Mouse (Mus musculus) hindbrain, embryonic 15.5 days (tissue): ENCODE data around the gene Sash1. TPM values are rescaled to one million over a fixed set of nuclear protein-coding genes. Genes with fewer than 3 reads are reported as not detected.

Source experiments
- ATAC-seq: fragments of 200-750 bp; cut with Nextera tagmentation; 2 replicates; pipeline ENCODE4 v1.8.0; 2017; ENCODE audit warnings: low read depth, moderate number of reproducible peaks, moderate TSS enrichment; ENCODE audit not compliant: low FRiP score
- H3K27ac ChIP-seq: fragments of 300-500 bp; sonication (generic); replicated peaks from 2 replicates; pipeline ENCODE4 v1.5.1; 2015; ENCODE audit warnings: mild to moderate bottlenecking, inconsistent platforms
- H3K27me3 ChIP-seq: fragments of 300-500 bp; sonication (generic); 2 replicates; pipeline ENCODE4 v1.6.1; 2015; ENCODE audit warnings: control low read depth, inconsistent platforms
- H3K36me3 ChIP-seq: fragments of 300-500 bp; sonication (generic); 2 replicates; pipeline ENCODE4 v1.6.1; 2015; ENCODE audit warnings: control low read depth, inconsistent platforms
- H3K4me1 ChIP-seq: fragments of 300-500 bp; sonication (generic); replicated peaks from 2 replicates; pipeline ENCODE4 v1.6.1; 2015; ENCODE audit warnings: control low read depth, inconsistent platforms
- H3K4me2 ChIP-seq: fragments of 300-500 bp; sonication (generic); 2 replicates; pipeline ENCODE4 v1.6.1; 2015; ENCODE audit warnings: moderate library complexity, mild to moderate bottlenecking, inconsistent platforms
- H3K4me3 ChIP-seq: fragments of 300-500 bp; sonication (generic); 2 replicates; pipeline ENCODE4 v1.5.1; 2015; ENCODE audit warnings: mild to moderate bottlenecking, inconsistent platforms
- H3K9ac ChIP-seq: fragments of 300-500 bp; sonication (generic); 2 replicates; pipeline ENCODE4 v1.6.1; 2015; ENCODE audit warnings: inconsistent platforms
- H3K9me3 ChIP-seq: fragments of 300-500 bp; sonication (generic); 2 replicates; pipeline ENCODE4 v1.6.1; 2016; ENCODE audit warnings: control low read depth, inconsistent platforms
- WGBS: fragments of 180-500 bp; shearing (Covaris S2); methylation state at CpG from one replicate; pipeline ENCODE4 v1.1.7; 2015; 5-methylcytosine and 5-hydroxymethylcytosine counted together
- polyA plus RNA-seq: library from polyadenylated mRNA; unstranded; fragments of >200 nt; fragmentation: Nextera tagmentation; extraction: Ambion mirVana; gene quantifications from 2 replicates; pipeline ENCODE4 v1.2.1, GENCODE M21; 2015

Sash1 gene
- polyA plus RNA-seq, 1 experiment from 2014 or later, result 3.1 TPM

GRCm38 (mm10) chr10:8779842-8780241 is 106.0 kb downstream of the Sash1 start:
- Histone ChIP-seq H3K9me3 (no peaks in the 10 kb centered on the region), H3K9ac (no peak overlapping the region), H3K27ac (no peak overlapping the region), H3K4me3 (no peak overlapping the region), H3K36me3 (no peaks in the 10 kb centered on the region), H3K27me3 (no peaks in the 10 kb centered on the region), H3K4me1 (no peaks in the 10 kb centered on the region), H3K4me2 (no peak overlapping the region)
- WGBS, result 97% methylated on average over 4 of the region's 4 CpGs
- no peak for ATAC-seq

- H3K27ac ChIP-seq, result no peak overlapping the region
- no peaks in the 10 kb centered on the region for H3K9me3 ChIP-seq
- H3K4me1 ChIP-seq, result no peaks in the 10 kb centered on the region
- no peaks in the 10 kb centered on the region for H3K27me3 ChIP-seq
- no peak overlapping the region for H3K9ac ChIP-seq
- no peak for ATAC-seq
- WGBS, result 89% methylated on average over 7 of the region's 7 CpGs
- no peaks in the 10 kb centered on the region for H3K36me3 ChIP-seq
- H3K4me2 ChIP-seq, result no peak overlapping the region
- H3K4me3 ChIP-seq, result no peak overlapping the region
Observed at GRCm38 (mm10) chr10:8778845-8779244, 107.0 kb downstream of the Sash1 start.

GRCm38 (mm10) chr10:8777552-8778253 is 108.2 kb downstream of the Sash1 start:
- no peak for ATAC-seq
- no peaks in the 10 kb centered on the region for H3K9me3 ChIP-seq
- H3K4me3 ChIP-seq, result no peak overlapping the region
- H3K27ac ChIP-seq, result no peak overlapping the region
- no peak overlapping the region for H3K4me2 ChIP-seq
- WGBS, result 92% methylated on average over 12 of the region's 12 CpGs
- no peaks in the 10 kb centered on the region for H3K4me1 ChIP-seq
- no peaks in the 10 kb centered on the region for H3K27me3 ChIP-seq
- H3K9ac ChIP-seq, result no peak overlapping the region
- H3K36me3 ChIP-seq, result no peaks in the 10 kb centered on the region

- H3K27ac ChIP-seq, result no peak overlapping the region
- H3K36me3 ChIP-seq, result no peaks in the 10 kb centered on the region
- H3K4me3 ChIP-seq, result no peak overlapping the region
- no peaks in the 10 kb centered on the region for H3K9me3 ChIP-seq
- H3K4me2 ChIP-seq, result no peak overlapping the region
- no peak overlapping the region for H3K9ac ChIP-seq
- 0 out of 2 replicates have a peak, but pooled peaks cover 3% of the 10 kb centered on the region for H3K4me1 ChIP-seq
- 98% methylated on average over 2 of the region's 2 CpGs for WGBS
- ATAC-seq, result no peak
- no peaks in the 10 kb centered on the region for H3K27me3 ChIP-seq
Observed at GRCm38 (mm10) chr10:8776791-8777190, 109.1 kb downstream of the Sash1 start.

GRCm38 (mm10) chr10:8775794-8776193 is 110.1 kb downstream of the Sash1 start:
- no peaks in the 10 kb centered on the region for H3K27me3 ChIP-seq
- H3K36me3 ChIP-seq, result no peaks in the 10 kb centered on the region
- H3K27ac ChIP-seq, result no peak overlapping the region
- H3K9ac ChIP-seq, result no peak overlapping the region
- WGBS, result 82% methylated on average over 2 of the region's 2 CpGs
- H3K9me3 ChIP-seq, result no peaks in the 10 kb centered on the region
- no peak overlapping the region for H3K4me2 ChIP-seq
- 0 out of 2 replicates have a peak, but pooled peaks cover 3% of the 10 kb centered on the region for H3K4me1 ChIP-seq
- no peak for ATAC-seq
- no peak overlapping the region for H3K4me3 ChIP-seq

GRCm38 (mm10) chr10:8772464-8773209 is 113.2 kb downstream of the Sash1 start:
- peak; percentile 38; the same call in 1 of the 2 replicates for ATAC-seq
- no peaks in the 10 kb centered on the region for H3K36me3 ChIP-seq

GRCm38 (mm10) chr10:8770931-8771653 is 114.8 kb downstream of the Sash1 start:
- Histone ChIP-seq H3K9ac (no peak overlapping the region), H3K9me3 (no peaks in the 10 kb centered on the region), H3K4me2 (no peak overlapping the region), H3K27ac (no peak overlapping the region), H3K4me3 (no peak overlapping the region), H3K4me1 (0 out of 2 replicates have a peak, but pooled peaks cover 3% of the 10 kb centered on the region), H3K27me3 (no peaks in the 10 kb centered on the region), H3K36me3 (no peaks in the 10 kb centered on the region)
- no peak for ATAC-seq
- WGBS, result 91% methylated on average over 12 of the region's 12 CpGs

More at GRCm38 (mm10) chr10:8772464-8773209, 113.2 kb downstream of the Sash1 start:
- Histone ChIP-seq H3K9me3 (no peaks in the 10 kb centered on the region), H3K4me2 (no peak overlapping the region), H3K27ac (no peak overlapping the region), H3K4me1 (0 out of 2 replicates have a peak, but pooled peaks cover 3% of the 10 kb centered on the region), H3K4me3 (no peak overlapping the region), H3K27me3 (no peaks in the 10 kb centered on the region), H3K9ac (no peak overlapping the region)
- 88% methylated on average over 4 of the region's 4 CpGs for WGBS

- 0 out of 2 replicates have a peak, but pooled peaks cover 3% of the 10 kb centered on the region for H3K4me1 ChIP-seq
- H3K9me3 ChIP-seq, result no peaks in the 10 kb centered on the region
- H3K4me3 ChIP-seq, result no peak overlapping the region
- 92% methylated on average over 8 of the region's 8 CpGs for WGBS
- no peaks in the 10 kb centered on the region for H3K36me3 ChIP-seq
- no peak overlapping the region for H3K27ac ChIP-seq
- H3K4me2 ChIP-seq, result no peak overlapping the region
- no peak overlapping the region for H3K9ac ChIP-seq
- H3K27me3 ChIP-seq, result no peaks in the 10 kb centered on the region
- no peak for ATAC-seq
Observed at GRCm38 (mm10) chr10:8768654-8769053, 117.2 kb downstream of the Sash1 start.

GRCm38 (mm10) chr10:8767381-8767780 is 118.5 kb downstream of the Sash1 start:
- ATAC-seq, result no peak
- no peak overlapping the region for H3K4me2 ChIP-seq
- WGBS, result 91% methylated on average over 5 of the region's 5 CpGs
- H3K4me3 ChIP-seq, result no peak overlapping the region
- peaks cover 13% of the 10 kb centered on the region for H3K4me1 ChIP-seq
- H3K36me3 ChIP-seq, result no peaks in the 10 kb centered on the region
- H3K9ac ChIP-seq, result no peak overlapping the region
- no peaks in the 10 kb centered on the region for H3K9me3 ChIP-seq
- no peaks in the 10 kb centered on the region for H3K27me3 ChIP-seq
- no peak overlapping the region for H3K27ac ChIP-seq

GRCm38 (mm10) chr10:8765922-8766522 is 119.8 kb downstream of the Sash1 start:
- Histone ChIP-seq H3K9me3 (no peaks in the 10 kb centered on the region), H3K4me1 (peaks cover 20% of the 10 kb centered on the region), H3K4me3 (no peak overlapping the region), H3K4me2 (no peak overlapping the region), H3K9ac (no peak overlapping the region), H3K36me3 (no peaks in the 10 kb centered on the region), H3K27me3 (no peaks in the 10 kb centered on the region), H3K27ac (no peak overlapping the region)
- 80% methylated on average over 10 of the region's 10 CpGs for WGBS
- no peak for ATAC-seq

- H3K9me3 ChIP-seq, result no peaks in the 10 kb centered on the region
- H3K9ac ChIP-seq, result no peak overlapping the region
- 22% methylated on average over 12 of the region's 12 CpGs for WGBS
- H3K27me3 ChIP-seq, result no peaks in the 10 kb centered on the region
- peak overlapping the region; percentile 50 for H3K4me2 ChIP-seq
- ATAC-seq, result 0 out of 2 replicates have a peak, but pooled peaks have one; percentile 27
- peak overlapping the region; percentile 70; the same call in 1 of the 2 replicates for H3K27ac ChIP-seq
- H3K4me3 ChIP-seq, result peak overlapping the region; percentile 27; the same call in 1 of the 2 replicates
- peaks cover 34% of the 10 kb centered on the region for H3K4me1 ChIP-seq
- no peaks in the 10 kb centered on the region for H3K36me3 ChIP-seq
Observed at GRCm38 (mm10) chr10:8762771-8763170, 123.1 kb downstream of the Sash1 start.
